Mouse (Mus musculus): ENCODE measurements around the gene 4930583I09Rik. TPM values are rescaled to one million over a fixed set of nuclear protein-coding genes. Genes with fewer than 3 reads are reported as not detected.

4930583I09Rik gene
- not detected in 2 replicates for polyA plus RNA-seq (2015; fragmentation: Nextera tagmentation; extraction: Ambion mirVana)

DNA sequence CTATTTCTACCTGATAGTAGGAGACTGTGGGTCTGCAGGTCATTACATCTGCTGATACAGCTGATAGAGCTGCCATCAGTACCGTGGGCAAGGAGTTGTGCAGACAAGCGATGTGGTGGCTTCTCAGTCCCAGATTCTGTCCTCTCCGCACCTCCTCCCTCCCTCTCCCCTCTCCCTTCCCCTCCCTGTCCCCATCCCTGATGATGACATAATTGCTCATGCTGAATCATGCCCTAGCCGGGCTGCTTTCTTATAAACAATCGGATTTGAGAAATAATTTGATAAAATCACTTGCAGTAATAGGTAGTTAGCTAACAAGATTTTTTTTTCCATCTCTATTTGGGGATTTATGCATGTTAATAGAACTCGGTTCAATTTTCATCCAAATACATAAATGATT is at the start of gene 4930583I09Rik:
TSS of gene 4930583I09Rik (minus strand) at position 144 of the 400 bp plus-strand sequence.

Other genes with a start within 250 kb of the 4930583I09Rik start
- gene Man2a1, start 235.3 kb downstream of the 4930583I09Rik start, polyA plus RNA-seq (2015; fragmentation: Nextera tagmentation; extraction: Ambion mirVana): 9.5 and 12.8 TPM in 2 replicates

Data from spleen, postnatal 0 days (tissue).